Comparison of ENCODE assay signal across 15 mouse cellular contexts in the genomic region with DNA sequence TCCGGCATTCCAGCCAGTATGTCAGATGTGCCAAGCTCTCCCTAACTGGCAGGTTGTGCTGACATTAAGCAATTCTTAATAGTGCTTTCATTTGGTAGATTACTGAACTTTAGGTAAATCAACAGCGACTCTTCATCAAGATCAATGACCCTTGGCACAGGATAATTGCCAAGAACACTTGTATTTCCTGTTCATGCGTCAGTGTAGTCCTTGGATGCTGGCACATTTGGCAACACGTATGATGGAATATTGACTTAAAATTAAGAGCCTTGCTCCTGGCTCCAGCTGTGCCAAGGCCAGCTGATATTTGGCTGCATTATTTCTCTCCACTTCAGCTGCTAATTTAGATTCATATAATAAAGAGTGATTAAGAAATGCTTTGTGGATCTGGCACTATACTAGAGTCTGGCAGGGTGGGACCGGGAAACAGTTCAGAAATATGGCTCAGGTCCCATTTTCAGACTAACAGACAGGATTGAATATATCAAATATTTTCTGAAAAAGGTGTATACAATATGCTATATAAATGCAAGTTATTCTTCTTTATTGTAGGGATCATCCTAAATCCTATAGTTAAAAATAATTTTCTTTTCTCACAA.
DNase-seq lines count a peak whose midpoint lies in the region; ATAC-seq and TF ChIP-seq lines count a peak whose summit lies in the region.
"Had no signal": no experiment of that assay in that cellular context is flagged by ENCODE, and none has a peak within 500 bp of the region (broad histone marks: within the 10 kb centered on the region; RNA-seq: fewer than 3 reads in every experiment).

No protein-coding gene starts in this region.

- no peaks in the 10 kb centered on the region for H3K27me3 ChIP-seq in hindbrain, postnatal 0 days (ENCODE audit: insufficient read depth, low read length)
- H3K27me3 ChIP-seq in hindbrain, embryonic 13.5 days: no peaks in the 10 kb centered on the region
- no peaks in the 10 kb centered on the region for H3K27me3 ChIP-seq in heart, embryonic 11.5 days (ENCODE audit: control insufficient read depth, insufficient read depth, low read length)
- H3K27me3 ChIP-seq: liver, embryonic 13.5 days had no signal

- TF ChIP-seq CTCF in hindbrain, postnatal 0 days (IDR thresholded peaks at IDR 0.05; ENCODE audit: low read depth): no peak

- no peak overlapping the region for H3K4me3 ChIP-seq in hindbrain, postnatal 0 days (ENCODE audit: low read length)
- H3K4me3 ChIP-seq in hindbrain, embryonic 13.5 days: no peak overlapping the region
- no peak overlapping the region for H3K4me3 ChIP-seq in heart, embryonic 11.5 days (ENCODE audit: low read depth, low read length)
- H3K4me3 ChIP-seq: liver, embryonic 13.5 days had no signal

- no peak overlapping the region for H3K27ac ChIP-seq in hindbrain, postnatal 0 days
- H3K27ac ChIP-seq in hindbrain, embryonic 13.5 days: no peak overlapping the region
- H3K27ac ChIP-seq in heart, embryonic 11.5 days (ENCODE audit: low read depth, low read length): no peak overlapping the region
- H3K27ac ChIP-seq: liver, embryonic 13.5 days had no signal

- no peak overlapping the region for H3K4me2 ChIP-seq in hindbrain, postnatal 0 days (ENCODE audit: low read depth, low read length)
- H3K4me2 ChIP-seq in hindbrain, embryonic 13.5 days: no peak overlapping the region
- no peak overlapping the region for H3K4me2 ChIP-seq in heart, embryonic 11.5 days
- H3K4me2 ChIP-seq: liver, embryonic 13.5 days had no signal

- no peaks in the 10 kb centered on the region for H3K36me3 ChIP-seq in hindbrain, postnatal 0 days (ENCODE audit: insufficient read depth, low read length)
- H3K36me3 ChIP-seq in hindbrain, embryonic 13.5 days: no peaks in the 10 kb centered on the region
- H3K36me3 ChIP-seq in heart, embryonic 11.5 days (ENCODE audit: control insufficient read depth, insufficient read depth, low read length): no peaks in the 10 kb centered on the region
- H3K36me3 ChIP-seq: liver, embryonic 13.5 days had no signal

- DNase-seq in adrenal gland, adult 8-10 months: peak; percentile 54
- DNase-seq in adrenal gland, adult 18-20 months (ENCODE audit: low spot score in 2 of 2): no peak
- peak; percentile 51 for DNase-seq in hindbrain, postnatal 0 days (ENCODE audit: low spot score)
- DNase-seq in fat pad, adult 2 months (ENCODE audit: extremely low read depth, low read depth, low spot score): peak; percentile 99
- DNase-seq in lung, postnatal 10 days: peak; percentile 55
- no peak for DNase-seq in layer of hippocampus, adult 18-20 months (ENCODE audit: low spot score in 2 of 2)
- DNase-seq: cerebellum, postnatal 25 days; heart, adult 11 months; liver, embryonic 13.5 days; thymus, postnatal 4 days had no signal

- H3K9me3 ChIP-seq in hindbrain, postnatal 0 days (ENCODE audit: low read length): no peaks in the 10 kb centered on the region
- H3K9me3 ChIP-seq in hindbrain, embryonic 13.5 days: no peaks in the 10 kb centered on the region
- no peaks in the 10 kb centered on the region for H3K9me3 ChIP-seq in heart, embryonic 11.5 days (replicated peaks; ENCODE audit: control insufficient read depth, low read length)
- H3K9me3 ChIP-seq: liver, embryonic 13.5 days had no signal

- WGBS in hindbrain, postnatal 0 days: 42% methylated on average over 5 of the region's 5 CpGs
- 65% methylated on average over 5 of the region's 5 CpGs for WGBS in hindbrain, embryonic 13.5 days
- 88% methylated on average over 5 of the region's 5 CpGs for WGBS in heart, embryonic 11.5 days (ENCODE audit: insufficient replicate concordance)

- 0 out of 2 replicates have a peak, but pooled peaks cover 4% of the 10 kb centered on the region for H3K4me1 ChIP-seq in hindbrain, postnatal 0 days (ENCODE audit: insufficient read depth, low read length)
- peaks cover 3% of the 10 kb centered on the region for H3K4me1 ChIP-seq in hindbrain, embryonic 13.5 days (replicated peaks)
- H3K4me1 ChIP-seq in heart, embryonic 11.5 days (ENCODE audit: control insufficient read depth, insufficient read depth, low read length): peaks cover 8% of the 10 kb centered on the region; the same call in 1 of the 2 replicates
- H3K4me1 ChIP-seq: liver, embryonic 13.5 days had no signal

- no peak overlapping the region for H3K9ac ChIP-seq in hindbrain, postnatal 0 days (replicated peaks; ENCODE audit: low read length)
- no peak overlapping the region for H3K9ac ChIP-seq in hindbrain, embryonic 13.5 days
- H3K9ac ChIP-seq in heart, embryonic 11.5 days (ENCODE audit: low read depth, low read length): no peak overlapping the region
- H3K9ac ChIP-seq: liver, embryonic 13.5 days had no signal

- 0 out of 2 replicates have a peak, but pooled peaks have one; percentile 18 for ATAC-seq in hindbrain, postnatal 0 days
- no peak for ATAC-seq in hindbrain, embryonic 13.5 days (ENCODE audit: low FRiP score)
- ATAC-seq in heart, embryonic 11.5 days (replicated peaks; ENCODE audit: insufficient number of reproducible peaks, low FRiP score, low TSS enrichment): no peak
- ATAC-seq: activated CD4-positive, CD25-positive, alpha-beta regulatory T cell, adult 4 months; inflammation-experienced regulatory T-cells, adult 6 months; midbrain, embryonic 16.5 days had no signal

Comparison
In these comparisons a context has a peak if more than half of its experiments do, and no peak if none do; other contexts are left out.
1. DNase-seq: peak in adrenal gland, adult 8-10 months (single experiment), hindbrain, postnatal 0 days (single experiment), fat pad, adult 2 months (single experiment) and lung, postnatal 10 days (single experiment); none in adrenal gland, adult 18-20 months (0 of 2) and layer of hippocampus, adult 18-20 months (0 of 2).